Mouse (Mus musculus): Measurements from ENCODE around the gene Prss40. TPM values are rescaled to one million over a fixed set of nuclear protein-coding genes. Genes with fewer than 3 reads are reported as not detected.
A peak's percentile ranks its signal among the peaks of the same experiment; 100 is the strongest.
"Not testable (repeated sequence)": the region's sequence is repeated elsewhere in the genome, so short reads cannot be mapped to it uniquely, and the experiment has no call there.

Prss40 gene
- polyA plus RNA-seq, 1 experiment from 2014 or later, result not detected

DNA sequence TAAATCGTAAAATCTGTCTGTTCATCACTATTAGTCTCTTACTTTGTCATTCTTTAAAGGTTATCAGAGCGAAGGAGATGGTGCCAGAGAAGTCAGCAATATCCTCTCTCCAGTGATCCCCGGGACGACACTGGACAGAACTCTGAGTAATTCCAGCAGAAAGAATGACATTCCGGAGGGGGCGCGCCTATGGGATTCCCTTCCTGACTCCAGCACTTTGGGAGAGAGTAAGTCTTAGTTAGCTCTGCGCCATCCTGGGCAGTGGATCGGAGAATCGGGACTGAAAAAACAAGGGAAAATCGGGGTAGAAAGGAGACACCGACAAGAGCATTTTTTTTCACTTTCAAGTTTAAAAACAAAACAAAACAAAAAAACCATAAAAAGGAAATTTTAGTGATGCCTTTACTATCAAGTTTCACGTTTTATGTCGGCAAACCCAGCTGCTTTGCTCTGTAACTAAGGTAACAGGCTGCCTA is 24.4 kb downstream of the Prss40 start:
- DNase-seq (ENCODE audit: low spot score), result no peak

DNA sequence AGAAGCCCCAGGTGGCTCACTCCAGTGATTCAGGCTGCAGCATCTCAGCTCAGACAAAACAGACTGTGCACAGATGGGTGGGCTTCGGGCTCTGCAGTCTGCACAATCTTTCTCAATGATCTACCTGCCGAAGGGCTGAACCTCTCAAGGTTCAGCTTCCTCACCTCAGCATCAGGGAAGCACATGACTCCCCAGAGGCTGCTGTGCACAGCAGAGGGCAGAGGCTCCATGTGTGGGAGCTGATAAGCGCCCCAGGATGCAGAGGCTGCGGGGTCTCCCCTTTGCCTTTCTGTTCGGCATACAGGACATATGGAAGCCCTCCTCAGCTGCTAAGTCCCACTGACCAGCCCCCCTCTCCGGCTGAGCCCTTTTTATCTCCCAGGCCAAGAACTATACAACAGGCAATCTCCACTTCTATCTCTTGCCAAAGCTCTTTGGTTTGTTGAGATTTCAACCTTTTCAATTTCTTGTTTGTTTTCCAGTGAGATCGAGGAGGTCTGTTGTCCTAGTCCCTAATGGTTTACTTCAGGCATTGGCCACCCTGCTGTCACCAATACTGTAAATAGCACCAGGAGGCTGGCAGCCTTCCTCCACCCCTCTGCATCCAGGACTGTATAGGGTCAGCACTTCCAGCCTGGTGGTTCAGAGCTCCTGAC is 25.6 kb downstream of the Prss40 start, which contains the start of gene Cfc1:
Cfc1 (plus strand) TSS at position 606 of the 656 bp plus-strand sequence.
- not testable (repeated sequence) for DNase-seq (ENCODE audit: low spot score)

DNA sequence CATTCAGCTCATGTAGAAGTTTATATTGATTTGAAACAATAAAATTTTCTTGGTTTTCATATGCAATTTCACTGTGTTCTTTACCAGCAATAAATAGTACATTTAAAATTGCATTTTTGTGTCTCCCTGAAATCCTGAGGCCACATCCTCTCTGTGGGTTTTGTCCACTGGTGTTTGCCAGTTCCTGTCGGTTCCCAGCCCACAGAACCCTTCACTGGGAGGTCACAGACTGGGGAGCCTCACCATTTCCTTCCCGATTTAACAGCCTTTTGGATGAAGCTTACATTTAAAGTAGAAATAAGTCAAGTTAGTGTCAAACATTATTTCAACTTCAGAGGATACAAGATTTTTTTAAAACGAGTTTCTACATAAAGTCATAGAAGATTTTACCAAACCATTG is 26.2 kb downstream of the Prss40 start:
- DNase-seq (ENCODE audit: low spot score), result not testable (repeated sequence)

DNA sequence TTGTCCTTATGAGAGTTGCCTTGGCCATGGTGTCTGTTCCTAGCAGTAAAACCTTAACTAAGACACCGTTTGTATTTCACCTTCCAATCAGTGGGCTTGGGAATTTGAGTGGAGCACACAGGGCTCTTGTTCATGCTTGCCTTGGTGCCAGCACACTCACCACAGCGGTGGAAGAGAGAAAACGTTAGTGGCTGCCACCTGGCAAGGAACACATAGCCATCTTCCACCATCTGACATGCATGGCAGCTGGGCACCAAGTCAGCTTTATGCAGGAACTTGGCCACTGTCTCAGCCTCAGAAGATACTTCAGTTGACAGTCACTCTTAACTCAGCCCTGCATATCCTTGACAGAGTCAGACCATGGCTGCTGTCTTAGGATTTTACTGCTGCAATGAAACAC is 37.1 kb downstream of the Prss40 start:
- DNase-seq (ENCODE audit: low spot score), result no peak

DNA sequence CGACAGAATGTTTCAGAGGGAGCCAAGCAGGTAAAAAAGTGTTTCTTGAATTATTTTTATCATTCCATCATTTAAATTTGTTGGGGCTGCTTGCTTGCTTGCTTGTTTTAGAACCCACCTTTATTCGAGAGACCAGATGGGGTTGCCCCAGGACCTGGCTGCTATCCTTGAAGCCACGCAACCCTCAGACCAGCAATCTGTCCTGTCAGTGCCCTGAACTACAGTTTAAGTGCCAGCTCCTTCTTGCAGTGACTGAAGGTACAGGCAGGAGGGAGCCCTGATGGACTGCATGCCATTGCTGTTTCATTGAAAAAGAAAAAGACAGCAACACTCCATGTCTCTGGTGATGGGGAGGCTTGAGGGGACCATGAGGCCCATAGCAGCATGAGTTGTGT is 37.9 kb downstream of the Prss40 start:
- no peak for DNase-seq (ENCODE audit: low spot score)

DNA sequence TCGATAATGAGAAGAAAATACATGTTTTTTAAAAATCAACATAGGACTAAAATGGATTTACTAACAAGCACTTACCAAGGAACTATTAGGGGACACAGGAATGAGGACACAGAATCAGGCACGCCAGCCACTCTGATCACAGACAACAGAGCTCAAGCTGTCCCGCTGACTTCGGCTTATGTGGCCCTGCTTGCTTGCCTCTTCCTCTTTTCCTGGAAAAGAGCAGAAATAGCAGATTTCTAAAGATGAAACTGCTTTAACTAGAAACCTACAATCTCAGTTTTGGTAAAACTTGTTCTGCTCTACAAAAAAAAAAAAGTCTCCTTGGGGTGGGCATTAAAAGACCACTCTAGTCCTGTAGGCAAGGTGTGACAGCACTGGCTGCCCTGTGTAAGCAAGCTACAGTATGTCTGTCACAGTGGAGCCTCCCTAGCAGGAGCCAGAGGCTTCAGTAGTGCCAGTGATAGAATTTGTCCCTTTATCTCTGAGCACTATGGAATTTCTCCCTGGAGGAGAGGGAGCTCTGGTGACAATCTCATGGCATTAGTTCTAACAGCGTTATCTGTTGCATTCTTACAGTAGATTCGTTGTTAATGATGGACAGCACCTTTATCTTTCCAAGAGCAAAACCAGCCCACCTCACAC is 38.4 kb downstream of the Prss40 start:
- no peak for DNase-seq (ENCODE audit: low spot score)

DNA sequence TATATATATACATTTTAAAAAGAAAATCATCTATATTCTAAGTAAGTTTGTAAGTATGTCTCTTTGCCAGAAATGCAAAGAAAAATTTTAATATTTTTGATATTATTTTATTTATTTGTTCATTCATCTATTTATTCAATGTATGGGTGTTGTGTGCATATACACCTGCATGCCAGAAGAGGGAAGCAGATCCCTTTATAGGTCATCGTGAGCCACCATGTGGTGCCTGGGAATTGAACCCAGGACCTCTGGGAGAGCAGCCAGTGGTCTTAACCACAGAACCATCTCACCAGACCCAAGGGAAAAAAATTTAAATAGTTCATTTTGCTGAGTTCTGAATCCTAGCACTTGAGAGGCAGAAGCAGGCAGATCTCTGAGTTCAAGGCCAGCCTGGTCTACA is 42.5 kb downstream of the Prss40 start:
- no peak for DNase-seq (ENCODE audit: low spot score)

DNA sequence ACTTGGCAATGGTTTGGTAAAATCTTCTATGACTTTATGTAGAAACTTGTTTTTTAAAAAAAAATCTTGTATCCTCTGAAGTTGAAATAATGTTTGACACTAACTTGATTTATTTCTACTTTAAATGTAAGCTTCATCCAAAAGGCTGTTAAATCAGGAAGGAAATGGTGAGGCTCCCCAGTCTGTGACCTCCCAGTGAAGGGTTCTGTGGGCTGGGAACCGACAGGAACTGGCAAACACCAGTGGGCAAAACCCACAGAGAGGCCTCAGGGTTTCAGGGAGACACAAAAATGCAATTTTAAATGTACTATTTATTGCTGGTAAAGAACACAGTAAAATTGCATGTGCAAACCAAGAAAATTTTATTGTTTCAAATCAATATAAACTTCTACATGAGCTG is 42.9 kb downstream of the Prss40 start:
- DNase-seq (ENCODE audit: low spot score), result not testable (repeated sequence)

DNA sequence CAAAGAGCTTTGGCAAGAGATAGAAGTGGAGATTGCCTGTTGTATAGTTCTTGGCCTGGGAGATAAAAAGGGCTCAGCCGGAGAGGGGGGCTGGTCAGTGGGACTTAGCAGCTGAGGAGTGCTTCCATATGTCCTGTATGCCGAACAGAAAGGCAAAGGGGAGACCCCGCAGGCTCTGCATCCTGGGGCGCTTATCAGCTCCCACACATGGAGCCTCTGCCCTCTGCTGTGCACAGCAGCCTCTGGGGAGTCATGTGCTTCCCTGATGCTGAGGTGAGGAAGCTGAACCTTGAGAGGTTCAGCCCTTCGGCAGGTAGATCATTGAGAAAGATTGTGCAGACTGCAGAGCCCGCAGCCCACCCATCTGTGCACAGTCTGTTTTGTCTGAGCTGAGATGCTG is 43.4 kb downstream of the Prss40 start:
- not testable (repeated sequence) for DNase-seq (ENCODE audit: low spot score)

DNA sequence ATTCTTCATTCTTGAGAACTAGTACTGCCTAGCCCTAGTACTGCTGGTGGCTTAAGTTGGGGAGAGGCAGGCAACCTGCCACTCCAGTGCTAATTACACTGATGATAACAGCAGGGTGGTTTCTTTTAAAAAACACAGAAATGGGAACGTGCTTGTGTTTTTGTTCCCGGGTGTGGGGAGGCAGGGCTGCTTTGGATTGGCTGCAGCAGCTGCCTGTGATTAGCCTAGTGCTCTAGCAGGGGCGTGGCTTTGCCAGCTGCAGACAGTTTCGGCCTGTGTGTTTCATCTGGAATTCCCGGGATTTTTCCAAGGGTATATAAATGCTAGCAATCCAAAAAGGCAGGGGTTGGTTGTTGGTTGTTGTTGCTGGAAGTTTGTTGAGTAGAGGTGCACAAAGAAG is 44.1 kb downstream of the Prss40 start:
- DNase-seq (ENCODE audit: low spot score), result no peak

DNA sequence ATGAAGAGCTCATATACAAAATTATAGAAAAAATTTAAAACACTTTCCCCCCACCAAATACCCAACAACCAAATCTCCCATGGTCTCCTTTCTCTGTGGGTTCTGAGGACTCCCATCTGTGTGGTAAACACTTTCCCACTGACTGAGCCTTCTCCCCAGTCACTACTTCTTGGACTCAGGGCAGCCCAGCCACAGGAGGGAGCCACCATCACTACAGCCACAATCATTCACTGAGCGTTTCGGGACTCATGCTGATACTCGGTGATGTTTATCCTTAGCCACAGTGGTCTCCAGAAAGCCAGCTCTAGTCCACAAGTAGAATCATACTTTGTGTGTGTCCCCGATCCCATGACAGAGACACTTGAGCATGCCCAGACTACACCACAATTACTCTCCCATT is 47.7 kb downstream of the Prss40 start:
- DNase-seq (ENCODE audit: low spot score), result no peak

DNA sequence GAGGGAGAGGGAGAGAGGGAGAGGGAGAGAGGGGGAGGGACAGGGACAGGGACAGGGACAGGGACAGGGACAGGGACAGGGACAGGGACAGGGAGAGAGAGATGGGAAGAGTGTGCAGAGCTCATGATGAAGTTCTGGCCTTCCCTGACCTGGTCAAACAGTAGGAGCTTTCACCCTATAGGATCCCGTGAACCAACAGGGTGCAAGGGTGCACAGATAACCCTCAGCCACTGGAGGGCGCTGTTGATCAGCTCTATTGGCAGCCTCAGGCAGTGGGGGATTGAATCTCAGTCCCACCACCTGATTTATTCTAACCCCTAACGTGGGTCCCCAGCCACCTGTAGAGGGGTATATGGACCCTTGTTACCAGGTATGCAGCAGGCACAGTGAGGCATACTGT is 49.7 kb downstream of the Prss40 start:
- DNase-seq (ENCODE audit: low spot score), result peak; percentile 57

DNA sequence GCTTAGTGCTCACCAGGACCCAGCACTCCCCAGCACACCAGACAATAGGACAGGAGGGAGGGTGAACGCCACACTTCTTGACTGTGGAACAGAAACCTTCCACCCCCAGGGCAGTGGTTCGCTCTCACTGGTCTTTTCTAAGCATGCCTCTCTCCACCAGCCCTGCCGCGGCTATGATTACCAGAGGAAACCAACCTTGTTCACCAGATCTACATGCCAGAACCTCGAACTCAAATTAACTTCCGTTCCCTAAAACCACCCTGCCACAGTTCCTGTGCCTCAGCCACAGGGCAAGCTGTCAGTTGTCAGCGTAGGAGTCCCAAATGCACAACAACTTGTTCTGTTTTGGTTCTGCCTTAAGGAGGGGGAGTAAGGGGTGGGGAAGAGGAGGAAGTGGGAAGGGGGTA is 50.2 kb downstream of the Prss40 start:
- DNase-seq (ENCODE audit: low spot score), result peak; percentile 57

DNA sequence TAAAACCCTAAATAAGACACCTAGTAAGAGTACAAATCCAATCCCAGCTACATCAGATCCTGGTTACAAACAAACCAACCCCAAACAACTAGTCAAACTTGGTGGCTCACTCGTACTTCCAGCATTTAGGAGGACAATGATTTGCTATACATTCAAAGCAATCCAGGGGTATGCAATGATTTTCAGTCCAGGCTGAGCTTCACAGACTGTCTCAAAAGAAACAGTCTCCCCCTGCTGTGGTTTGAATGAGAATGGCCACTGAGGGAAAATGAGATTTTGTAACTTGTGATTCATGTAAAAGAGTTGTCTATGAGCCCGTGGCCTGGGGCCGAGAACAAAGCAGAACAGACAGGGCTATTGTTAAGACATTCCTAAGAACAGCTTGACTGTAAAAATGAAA is 52.8 kb downstream of the Prss40 start:
- DNase-seq (ENCODE audit: low spot score), result no peak

DNA sequence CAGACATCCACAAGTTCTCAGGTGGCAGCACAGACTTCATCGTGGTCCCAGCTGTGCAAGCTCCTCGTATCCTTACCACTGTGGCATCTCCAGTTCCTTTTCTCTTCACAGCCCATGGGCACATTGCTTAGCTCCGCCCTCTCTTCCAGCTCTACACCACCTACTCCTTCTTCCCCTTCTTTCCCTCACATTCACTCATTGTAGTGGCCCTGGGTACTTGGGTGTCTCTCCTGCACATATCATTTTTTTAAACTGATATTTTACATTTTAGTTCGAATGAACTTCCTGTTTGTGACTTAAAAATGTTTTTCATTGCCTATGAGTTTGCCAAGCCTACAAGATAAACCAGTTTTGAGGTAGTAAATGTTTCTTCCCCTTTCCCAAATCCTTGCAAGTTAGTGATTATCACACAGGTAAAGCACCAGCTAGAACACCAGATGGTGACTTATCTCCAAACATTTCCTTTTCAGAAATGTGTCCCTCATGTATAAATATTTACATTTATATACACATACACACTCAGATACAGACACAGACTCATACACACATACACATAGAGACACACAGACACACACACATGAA is 54.7 kb downstream of the Prss40 start:
- no peak for DNase-seq (ENCODE audit: low spot score)

DNA sequence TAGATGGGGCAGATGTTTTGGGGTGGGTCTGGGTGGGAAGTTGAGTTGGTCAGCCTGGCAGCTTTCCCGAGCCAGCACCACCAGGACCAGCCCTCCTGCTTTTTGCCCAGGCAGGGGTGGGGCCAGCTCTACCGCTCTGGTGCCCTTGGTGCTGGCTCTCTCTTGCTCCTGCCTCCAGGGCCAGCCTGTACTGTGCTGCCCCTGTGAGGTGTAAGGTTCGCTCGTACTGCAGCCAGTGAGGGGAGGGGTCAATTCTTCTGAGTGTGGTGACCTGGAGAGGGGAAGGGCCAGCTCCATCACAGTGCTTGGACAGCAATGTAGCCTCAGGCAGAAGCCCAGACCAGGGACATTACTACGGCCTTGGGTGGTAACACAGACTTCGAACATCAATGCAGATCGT is 55.4 kb downstream of the Prss40 start:
- DNase-seq (ENCODE audit: low spot score), result no peak

DNA sequence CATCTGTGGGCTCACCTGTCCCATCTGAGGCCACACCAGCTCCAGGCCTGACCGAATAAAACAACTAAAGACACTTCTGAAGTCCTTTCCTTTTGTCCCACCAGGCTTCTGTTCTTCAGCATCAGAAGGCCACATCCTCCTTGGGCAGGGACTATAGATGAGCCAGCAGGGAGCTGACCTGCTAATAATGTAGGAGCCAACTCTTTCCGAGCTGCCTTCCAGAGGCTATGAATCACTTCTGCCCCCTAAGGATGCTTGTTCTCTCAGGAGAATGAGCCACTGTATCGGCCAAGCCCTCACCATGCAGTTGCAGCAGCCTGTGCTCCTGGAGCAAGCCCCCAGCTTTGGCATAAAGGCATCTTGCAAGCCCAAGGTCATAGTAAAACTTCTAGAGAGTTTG is 57.8 kb downstream of the Prss40 start:
- no peak for DNase-seq (ENCODE audit: low spot score)

Other genes with a start within 250 kb of the Prss40 start
- 52.3 and 54.7 TPM in 2 replicates for gene Ccdc115, start 121.3 kb downstream of the Prss40 start, polyA plus RNA-seq (2015; fragmentation: Nextera tagmentation; extraction: Ambion mirVana)
- 98.7 and 108 TPM in 2 replicates for gene Imp4, start 121.1 kb downstream of the Prss40 start, polyA plus RNA-seq (2015; fragmentation: Nextera tagmentation; extraction: Ambion mirVana)
- 238 and 248 TPM in 2 replicates for gene Ptpn18, start 101.2 kb downstream of the Prss40 start, polyA plus RNA-seq (2015; fragmentation: Nextera tagmentation; extraction: Ambion mirVana)
- not detected in 2 replicates for gene Prss39, start 62.5 kb downstream of the Prss40 start, polyA plus RNA-seq (2015; fragmentation: Nextera tagmentation; extraction: Ambion mirVana)
- not detected in 2 replicates for gene Cfc1, start 25.3 kb downstream of the Prss40 start, polyA plus RNA-seq (2015; fragmentation: Nextera tagmentation; extraction: Ambion mirVana)
- gene Amer3, start 18.7 kb upstream of the Prss40 start, polyA plus RNA-seq (2015; fragmentation: Nextera tagmentation; extraction: Ambion mirVana), result not detected in 2 replicates